Mouse (Mus musculus): ENCODE results near the gene Asap2.

The Asap2 gene

GRCm38 (mm10) chr12:21168149-21168548, 177.9 kb downstream of the Asap2 start:
- DNase-seq: no peak

GRCm38 (mm10) chr12:21171776-21172490, 181.7 kb downstream of the Asap2 start:
- no peak for DNase-seq

GRCm38 (mm10) chr12:21173847-21174412, 183.7 kb downstream of the Asap2 start:
- no peak for DNase-seq

- DNase-seq: no peak
Observed at GRCm38 (mm10) chr12:21176399-21176798, 186.1 kb downstream of the Asap2 start.

GRCm38 (mm10) chr12:21177123-21177698, 187.0 kb downstream of the Asap2 start:
- no peak for DNase-seq

GRCm38 (mm10) chr12:21180091-21180490, 189.8 kb downstream of the Asap2 start:
- DNase-seq: no peak

GRCm38 (mm10) chr12:21182786-21183185, 192.5 kb downstream of the Asap2 start:
- DNase-seq: no peak

GRCm38 (mm10) chr12:21183321-21183720, 193.1 kb downstream of the Asap2 start:
- DNase-seq: peak; percentile 22

- peak; percentile 15 for DNase-seq
Observed at GRCm38 (mm10) chr12:21186145-21186544, 195.9 kb downstream of the Asap2 start.

- peak; percentile 79 for DNase-seq
Observed at GRCm38 (mm10) chr12:21188880-21189279, 198.6 kb downstream of the Asap2 start.

- no peak for DNase-seq
Observed at GRCm38 (mm10) chr12:21191546-21191945, 201.3 kb downstream of the Asap2 start.

GRCm38 (mm10) chr12:21195497-21195896, 205.2 kb downstream of the Asap2 start:
- no peak for DNase-seq

- no peak for DNase-seq
Observed at GRCm38 (mm10) chr12:21196420-21196819, 206.2 kb downstream of the Asap2 start.

- DNase-seq: no peak
Observed at GRCm38 (mm10) chr12:21200613-21201012, 210.4 kb downstream of the Asap2 start.

- no peak for DNase-seq
Observed at GRCm38 (mm10) chr12:21201485-21202269, 211.4 kb downstream of the Asap2 start.

GRCm38 (mm10) chr12:21204701-21205312, 214.5 kb downstream of the Asap2 start:
- DNase-seq: peak; percentile 31

- DNase-seq: no peak
Observed at GRCm38 (mm10) chr12:21205799-21206198, 215.5 kb downstream of the Asap2 start.

- DNase-seq: no peak
Observed at GRCm38 (mm10) chr12:21207422-21207821, 217.2 kb downstream of the Asap2 start.

- no peak for DNase-seq
Observed at GRCm38 (mm10) chr12:21208172-21208795, 218.0 kb downstream of the Asap2 start.

GRCm38 (mm10) chr12:21209273-21209672, 219.0 kb downstream of the Asap2 start:
- no peak for DNase-seq

- no peak for DNase-seq
Observed at GRCm38 (mm10) chr12:21212876-21213275, 222.6 kb downstream of the Asap2 start.

- no peak for DNase-seq
Observed at GRCm38 (mm10) chr12:21214551-21215165, 224.4 kb downstream of the Asap2 start.
